Mouse (Mus musculus) ZHBTc4 (cell line): ENCODE measurements around the gene Tmem29.
A peak's percentile ranks its signal among the peaks of the same experiment; 100 is the strongest.
"Not testable (repeated sequence)": the region's sequence is repeated elsewhere in the genome, so short reads cannot be mapped to it uniquely, and the experiment has no call there.

Source experiments
- DNase-seq: peaks from one replicate; pipeline ENCODE4 v3.0.0-alpha.2; 2011; ENCODE audit warnings: low read depth, low spot score

Gene Tmem29

GRCm38 (mm10) chrX:150458766-150459350, at the start of gene Tmem29:
TSS of gene Tmem29 (minus strand) at chrX:150459154.
- peak; percentile 90 for DNase-seq

- DNase-seq: no peak
Observed at GRCm38 (mm10) chrX:150508696-150509095, 49.7 kb upstream of the Tmem29 start.

- not testable (repeated sequence) for DNase-seq
Observed at GRCm38 (mm10) chrX:150487811-150488210, 28.9 kb upstream of the Tmem29 start.

GRCm38 (mm10) chrX:150486314-150487030, 27.5 kb upstream of the Tmem29 start:
- DNase-seq: not testable (repeated sequence)

- peak; percentile 87 for DNase-seq
Observed at GRCm38 (mm10) chrX:150477854-150478780, 19.2 kb upstream of the Tmem29 start.

GRCm38 (mm10) chrX:150471416-150471815, 12.5 kb upstream of the Tmem29 start:
- no peak for DNase-seq

- no peak for DNase-seq
Observed at GRCm38 (mm10) chrX:150468266-150468665, 9.3 kb upstream of the Tmem29 start.

- not testable (repeated sequence) for DNase-seq
Observed at GRCm38 (mm10) chrX:150466817-150467216, 7.9 kb upstream of the Tmem29 start.

- DNase-seq: no peak
Observed at GRCm38 (mm10) chrX:150460143-150460542, 1.2 kb upstream of the Tmem29 start.

GRCm38 (mm10) chrX:150459411-150459927, 515 bp upstream of the Tmem29 start:
- DNase-seq: peak; percentile 16

- no peak for DNase-seq
Observed at GRCm38 (mm10) chrX:150458136-150458535, 818 bp downstream of the Tmem29 start.

- DNase-seq: peak; percentile 90
Observed at GRCm38 (mm10) chrX:150440505-150441338, 18.2 kb downstream of the Tmem29 start.

GRCm38 (mm10) chrX:150436373-150436772, 22.6 kb downstream of the Tmem29 start:
- DNase-seq: no peak

GRCm38 (mm10) chrX:150435367-150435766, 23.6 kb downstream of the Tmem29 start:
- DNase-seq: no peak

GRCm38 (mm10) chrX:150413505-150413904, 45.4 kb downstream of the Tmem29 start:
- no peak for DNase-seq
